Mouse (Mus musculus) splenic B cell, adult 2 months (primary cell): ENCODE data around the gene Plcb4.

Experiments
- DNase-seq: peaks from one replicate; pipeline ENCODE4 v3.0.0-alpha.2; 2011; ENCODE audit warnings: low read depth, low spot score
- H3K27me3 ChIP-seq: 2 replicates; pipeline ENCODE4 v1.6.1; 2012; ENCODE audit warnings: mild to moderate bottlenecking, low read length, moderate library complexity, mixed read lengths; ENCODE audit not compliant: control insufficient read depth, poor library complexity, insufficient read depth, severe bottlenecking
- H3K36me3 ChIP-seq: 2 replicates; pipeline ENCODE4 v1.6.1; 2012; ENCODE audit warnings: mild to moderate bottlenecking, low read length, moderate library complexity, mixed read lengths; ENCODE audit not compliant: control insufficient read depth, poor library complexity, insufficient read depth, severe bottlenecking

Plcb4 gene

GRCm38 (mm10) chr2:135811453-135812101, 152.8 kb downstream of the Plcb4 start:
- no peaks in the 10 kb centered on the region for H3K36me3 ChIP-seq
- DNase-seq, result no peak
- no peaks in the 10 kb centered on the region for H3K27me3 ChIP-seq

- H3K36me3 ChIP-seq, result no peaks in the 10 kb centered on the region
- DNase-seq, result no peak
- no peaks in the 10 kb centered on the region for H3K27me3 ChIP-seq
Observed at GRCm38 (mm10) chr2:135812701-135813246, 154.0 kb downstream of the Plcb4 start.

- Histone ChIP-seq H3K27me3 (no peaks in the 10 kb centered on the region), H3K36me3 (no peaks in the 10 kb centered on the region)
- no peak for DNase-seq
Observed at GRCm38 (mm10) chr2:135820691-135821090, 161.9 kb downstream of the Plcb4 start.

- Histone ChIP-seq H3K27me3 (no peaks in the 10 kb centered on the region), H3K36me3 (no peaks in the 10 kb centered on the region)
- no peak for DNase-seq
Observed at GRCm38 (mm10) chr2:135823690-135824089, 164.9 kb downstream of the Plcb4 start.

GRCm38 (mm10) chr2:135824757-135825156, 165.9 kb downstream of the Plcb4 start:
- H3K36me3 ChIP-seq, result no peaks in the 10 kb centered on the region
- H3K27me3 ChIP-seq, result no peaks in the 10 kb centered on the region; the same call in 1 of the 2 replicates
- no peak for DNase-seq

- no peak for DNase-seq
- Histone ChIP-seq H3K36me3 (no peaks in the 10 kb centered on the region), H3K27me3 (no peaks in the 10 kb centered on the region; the same call in 1 of the 2 replicates)
Observed at GRCm38 (mm10) chr2:135825645-135826044, 166.8 kb downstream of the Plcb4 start.

GRCm38 (mm10) chr2:135826616-135827360, 168.0 kb downstream of the Plcb4 start:
- Histone ChIP-seq H3K36me3 (no peaks in the 10 kb centered on the region), H3K27me3 (no peaks in the 10 kb centered on the region; the same call in 1 of the 2 replicates)
- peak; percentile 56 for DNase-seq

- Histone ChIP-seq H3K36me3 (no peaks in the 10 kb centered on the region), H3K27me3 (no peaks in the 10 kb centered on the region; the same call in 1 of the 2 replicates)
- peak; percentile 7 for DNase-seq
Observed at GRCm38 (mm10) chr2:135828446-135828845, 169.6 kb downstream of the Plcb4 start.

- Histone ChIP-seq H3K27me3 (no peaks in the 10 kb centered on the region; the same call in 1 of the 2 replicates), H3K36me3 (no peaks in the 10 kb centered on the region)
Observed at GRCm38 (mm10) chr2:135833743-135834142, 174.9 kb downstream of the Plcb4 start.

GRCm38 (mm10) chr2:135834435-135834834, 175.6 kb downstream of the Plcb4 start:
- DNase-seq, result no peak
- H3K36me3 ChIP-seq, result no peaks in the 10 kb centered on the region
- H3K27me3 ChIP-seq, result no peaks in the 10 kb centered on the region

More at GRCm38 (mm10) chr2:135833743-135834142, 174.9 kb downstream of the Plcb4 start:
- no peak for DNase-seq

- Histone ChIP-seq H3K36me3 (no peaks in the 10 kb centered on the region), H3K27me3 (no peaks in the 10 kb centered on the region)
- DNase-seq, result no peak
Observed at GRCm38 (mm10) chr2:135835911-135836310, 177.1 kb downstream of the Plcb4 start.

GRCm38 (mm10) chr2:135836426-135836825, 177.6 kb downstream of the Plcb4 start:
- no peaks in the 10 kb centered on the region for H3K36me3 ChIP-seq
- no peaks in the 10 kb centered on the region for H3K27me3 ChIP-seq
- no peak for DNase-seq

- DNase-seq, result no peak
- no peaks in the 10 kb centered on the region for H3K36me3 ChIP-seq
- H3K27me3 ChIP-seq, result no peaks in the 10 kb centered on the region
Observed at GRCm38 (mm10) chr2:135837730-135838129, 178.9 kb downstream of the Plcb4 start.

- H3K27me3 ChIP-seq, result no peaks in the 10 kb centered on the region
- H3K36me3 ChIP-seq, result no peaks in the 10 kb centered on the region
- DNase-seq, result no peak
Observed at GRCm38 (mm10) chr2:135838135-135838534, 179.3 kb downstream of the Plcb4 start.

- Histone ChIP-seq H3K27me3 (no peaks in the 10 kb centered on the region), H3K36me3 (no peaks in the 10 kb centered on the region)
- DNase-seq, result no peak
Observed at GRCm38 (mm10) chr2:135838651-135839286, 180.0 kb downstream of the Plcb4 start.
